Mouse (Mus musculus): ENCODE results near the gene Gchfr. TPM values are rescaled to one million over a fixed set of nuclear protein-coding genes. Genes with fewer than 3 reads are reported as not detected.

The Gchfr gene
- total RNA-seq, 2 experiments from 2014 or later, result 0.56 to 1.0 TPM

Other genes starting within 250 kb of the Gchfr start
- gene Chst14, start 241.3 kb upstream of the Gchfr start, total RNA-seq (2021), result 1 to 10 TPM; 1.8 to 2.9 TPM
- gene Ccdc32, start 138.4 kb upstream of the Gchfr start, total RNA-seq (2021), result 10 to 100 TPM; 47.4 to 48.4 TPM
- gene Rpusd2, start 133.0 kb upstream of the Gchfr start, total RNA-seq (2021), result 1 to 10 TPM; 8.5 to 8.9 TPM
- gene Knl1, start 120.7 kb upstream of the Gchfr start, total RNA-seq (2021), result under 1 TPM; 0.05 to 0.07 TPM
- 1 to 10 TPM in 1 of 2 experiments, under 1 TPM in 1; 0.70 to 1.5 TPM for gene Rad51, start 55.0 kb upstream of the Gchfr start, total RNA-seq (2021)
- gene Rmdn3, start 10.7 kb upstream of the Gchfr start, total RNA-seq (2021), result 10 to 100 TPM; 57.3 to 65.9 TPM
- gene Gm14137, start 6.7 kb downstream of the Gchfr start, total RNA-seq (2021), result not detected
- gene Zfyve19, start 40.8 kb downstream of the Gchfr start, total RNA-seq (2021), result 10 to 100 TPM; 24.2 to 37.3 TPM
- 10 to 100 TPM; 15.9 to 17.7 TPM for gene Dnajc17, start 41.0 kb downstream of the Gchfr start, total RNA-seq (2021)
- gene Ppp1r14d, start 62.1 kb downstream of the Gchfr start, total RNA-seq (2021), result not detected
- 1 to 10 TPM; 1.6 to 1.9 TPM for gene Spint1, start 69.6 kb downstream of the Gchfr start, total RNA-seq (2021)
- gene Rhov, start 103.5 kb downstream of the Gchfr start, total RNA-seq (2021), result 10 to 100 TPM; 11.6 to 11.8 TPM
- gene Vps18, start 121.0 kb downstream of the Gchfr start, total RNA-seq (2021), result 10 to 100 TPM; 50.6 to 51.2 TPM
- gene Dll4, start 158.0 kb downstream of the Gchfr start, total RNA-seq (2021), result 1 to 10 TPM; 1.6 to 2.3 TPM
- gene Chac1, start 183.5 kb downstream of the Gchfr start, total RNA-seq (2021), result 1 to 10 TPM; 7.7 to 9.2 TPM

Measured in left cerebral cortex, adult 18-20 months (tissue).